Mouse (Mus musculus): ENCODE measurements around the gene Usp43. TPM values are rescaled to one million over a fixed set of nuclear protein-coding genes. Genes with fewer than 3 reads are reported as not detected.

Usp43 gene
- polyA plus RNA-seq, 1 experiment from 2014 or later: 0.35 TPM

GRCm38 (mm10) chr11:67925000-67925399 lies 3.0 kb upstream of the Usp43 start:
- no peak overlapping the region for H3K4me2 ChIP-seq
- H3K4me1 ChIP-seq (replicated peaks): peaks cover 18% of the 10 kb centered on the region
- no peak overlapping the region for H3K27ac ChIP-seq (replicated peaks)
- no peaks in the 10 kb centered on the region for H3K36me3 ChIP-seq
- peaks cover 22% of the 10 kb centered on the region for H3K27me3 ChIP-seq
- no peaks in the 10 kb centered on the region for H3K9me3 ChIP-seq
- 93% methylated on average over 13 of the region's 13 CpGs for WGBS
- H3K9ac ChIP-seq: no peak overlapping the region
- no peak overlapping the region for H3K4me3 ChIP-seq
- ATAC-seq (ENCODE audit: low read depth): no peak

GRCm38 (mm10) chr11:67923720-67924119 lies 1.8 kb upstream of the Usp43 start:
- Histone ChIP-seq H3K4me3 (no peak overlapping the region), H3K36me3 (no peaks in the 10 kb centered on the region), H3K27me3 (peaks cover 33% of the 10 kb centered on the region), H3K4me1 (replicated peaks) (peaks cover 18% of the 10 kb centered on the region), H3K9me3 (no peaks in the 10 kb centered on the region), H3K4me2 (no peak overlapping the region), H3K9ac (no peak overlapping the region), H3K27ac (replicated peaks) (no peak overlapping the region)
- WGBS: 92% methylated on average over 5 of the region's 5 CpGs
- no peak for ATAC-seq (ENCODE audit: low read depth)

DNA sequence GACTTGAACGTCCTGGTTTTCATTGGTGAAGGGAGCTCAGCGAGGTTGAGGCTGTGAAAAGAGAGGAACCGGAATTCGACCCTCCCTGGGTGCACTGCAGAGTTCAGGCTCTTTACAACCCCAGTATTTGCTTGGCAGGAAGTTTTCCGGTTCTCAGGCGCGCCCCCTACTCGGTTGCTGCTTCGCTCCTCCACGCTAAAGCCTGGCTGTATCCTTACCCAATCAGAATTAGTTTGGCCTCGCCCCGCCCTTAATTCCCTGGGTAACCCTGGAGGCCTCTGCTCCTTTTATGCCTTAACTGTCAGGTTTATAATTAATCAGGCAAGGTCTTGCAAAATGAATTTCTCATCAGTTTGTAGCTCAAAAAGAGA lies 787 bp upstream of the Usp43 start:
- WGBS: under 1% methylated on average over 12 of the region's 12 CpGs
- ATAC-seq (ENCODE audit: low read depth): peak; percentile 77
- H3K4me3 ChIP-seq: peak overlapping the region; percentile 70
- H3K4me1 ChIP-seq (replicated peaks): peaks cover 18% of the 10 kb centered on the region
- H3K27me3 ChIP-seq: peaks cover 33% of the 10 kb centered on the region
- no peaks in the 10 kb centered on the region for H3K9me3 ChIP-seq
- no peaks in the 10 kb centered on the region for H3K36me3 ChIP-seq
- peak overlapping the region; percentile 100 for H3K4me2 ChIP-seq
- no peak overlapping the region for H3K9ac ChIP-seq
- no peak overlapping the region for H3K27ac ChIP-seq (replicated peaks)

DNA sequence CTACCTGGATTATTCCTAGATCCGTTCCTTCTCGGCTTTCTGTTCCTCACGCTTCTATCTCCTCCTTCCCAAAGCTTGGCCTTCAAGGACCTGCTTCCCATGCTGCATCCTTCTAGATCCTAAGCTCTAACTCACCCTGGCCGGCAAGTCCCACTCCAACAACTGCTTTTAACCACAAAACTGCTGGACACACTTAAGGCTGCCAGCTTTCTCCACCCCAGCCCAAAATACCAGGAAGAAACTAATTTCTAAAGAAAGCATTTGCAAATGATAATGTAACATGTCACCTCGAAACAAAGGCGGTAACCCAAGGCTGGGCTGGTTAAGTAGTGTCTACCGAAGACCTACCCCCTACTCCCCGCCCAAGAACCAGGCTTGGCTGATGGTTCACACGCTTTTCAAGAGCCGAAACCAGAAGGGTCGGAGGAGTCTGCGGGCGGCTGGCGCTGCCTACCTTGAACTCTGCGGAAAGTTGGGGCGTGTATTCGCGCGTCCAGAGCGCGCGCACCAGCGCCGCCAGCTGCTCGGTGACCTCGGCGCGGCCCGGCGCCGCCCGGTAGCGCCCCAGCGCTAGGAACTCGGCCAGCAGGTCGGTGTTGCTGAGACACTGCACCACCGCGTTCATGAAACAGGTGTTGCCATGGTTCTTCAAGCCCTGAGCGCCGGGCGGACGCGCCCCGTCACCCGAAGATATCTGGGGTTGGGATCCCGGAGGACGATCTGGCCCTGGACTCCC lies 694 bp downstream of the Usp43 start:
- Histone ChIP-seq H3K4me1 (replicated peaks) (peaks cover 18% of the 10 kb centered on the region), H3K27ac (replicated peaks) (no peak overlapping the region), H3K4me2 (peak overlapping the region; percentile 100), H3K4me3 (peak overlapping the region; percentile 70), H3K36me3 (no peaks in the 10 kb centered on the region), H3K9ac (peak overlapping the region; percentile 68), H3K27me3 (peaks cover 33% of the 10 kb centered on the region), H3K9me3 (no peaks in the 10 kb centered on the region)
- WGBS: 2% methylated on average over 47 of the region's 47 CpGs
- ATAC-seq (ENCODE audit: low read depth): peak; percentile 44

- Histone ChIP-seq H3K9me3 (no peaks in the 10 kb centered on the region), H3K9ac (no peak overlapping the region), H3K27ac (replicated peaks) (no peak overlapping the region), H3K4me2 (peak overlapping the region; percentile 100; the same call in 1 of the 2 replicates), H3K4me1 (replicated peaks) (peaks cover 18% of the 10 kb centered on the region), H3K36me3 (no peaks in the 10 kb centered on the region), H3K4me3 (no peak overlapping the region), H3K27me3 (peaks cover 33% of the 10 kb centered on the region)
- 57% methylated on average over 9 of the region's 9 CpGs for WGBS
- ATAC-seq (ENCODE audit: low read depth): no peak
These were observed 1.6 kb downstream of the Usp43 start for GRCm38 (mm10) chr11:67920226-67920960.

GRCm38 (mm10) chr11:67919593-67919992 lies 2.4 kb downstream of the Usp43 start:
- Histone ChIP-seq H3K36me3 (no peaks in the 10 kb centered on the region), H3K9ac (no peak overlapping the region), H3K4me2 (no peak overlapping the region), H3K4me1 (replicated peaks) (peaks cover 18% of the 10 kb centered on the region), H3K4me3 (no peak overlapping the region), H3K27ac (replicated peaks) (no peak overlapping the region), H3K9me3 (no peaks in the 10 kb centered on the region), H3K27me3 (peaks cover 33% of the 10 kb centered on the region)
- ATAC-seq (ENCODE audit: low read depth): no peak
- WGBS: 80% methylated on average over 5 of the region's 5 CpGs

- no peak for ATAC-seq (ENCODE audit: low read depth)
- Histone ChIP-seq H3K27me3 (peaks cover 33% of the 10 kb centered on the region), H3K27ac (replicated peaks) (no peak overlapping the region), H3K36me3 (no peaks in the 10 kb centered on the region), H3K9me3 (no peaks in the 10 kb centered on the region), H3K4me3 (no peak overlapping the region), H3K9ac (no peak overlapping the region), H3K4me2 (no peak overlapping the region), H3K4me1 (replicated peaks) (peaks cover 9% of the 10 kb centered on the region)
- 85% methylated on average over 3 of the region's 3 CpGs for WGBS
These were observed 4.8 kb downstream of the Usp43 start for GRCm38 (mm10) chr11:67917126-67917525.

DNA sequence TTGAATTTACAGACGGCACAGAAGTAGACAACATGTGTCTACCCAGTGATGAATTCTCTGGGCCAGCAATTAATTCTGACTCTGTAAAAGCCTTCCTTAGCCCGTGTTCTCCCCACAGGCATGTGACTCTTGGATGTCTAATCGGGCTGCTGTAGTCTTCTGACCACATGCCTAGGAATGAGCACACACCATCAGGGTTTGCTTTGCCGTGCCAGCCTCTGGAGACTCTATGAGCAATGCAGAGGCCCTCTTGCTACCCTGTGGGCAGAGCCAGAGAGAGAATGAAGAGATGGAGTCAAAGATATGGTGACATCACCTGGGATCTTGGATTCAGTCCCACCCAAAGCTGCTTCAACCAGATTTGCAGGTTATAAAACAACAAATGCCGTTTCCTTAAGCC lies 10.9 kb downstream of the Usp43 start:
- Histone ChIP-seq H3K4me2 (no peak overlapping the region), H3K27me3 (no peaks in the 10 kb centered on the region), H3K4me1 (replicated peaks) (no peaks in the 10 kb centered on the region), H3K36me3 (no peaks in the 10 kb centered on the region), H3K9ac (no peak overlapping the region), H3K4me3 (no peak overlapping the region), H3K27ac (replicated peaks) (no peak overlapping the region), H3K9me3 (no peaks in the 10 kb centered on the region)
- no peak for ATAC-seq (ENCODE audit: low read depth)
- 87% methylated on average over 5 of the region's 5 CpGs for WGBS

DNA sequence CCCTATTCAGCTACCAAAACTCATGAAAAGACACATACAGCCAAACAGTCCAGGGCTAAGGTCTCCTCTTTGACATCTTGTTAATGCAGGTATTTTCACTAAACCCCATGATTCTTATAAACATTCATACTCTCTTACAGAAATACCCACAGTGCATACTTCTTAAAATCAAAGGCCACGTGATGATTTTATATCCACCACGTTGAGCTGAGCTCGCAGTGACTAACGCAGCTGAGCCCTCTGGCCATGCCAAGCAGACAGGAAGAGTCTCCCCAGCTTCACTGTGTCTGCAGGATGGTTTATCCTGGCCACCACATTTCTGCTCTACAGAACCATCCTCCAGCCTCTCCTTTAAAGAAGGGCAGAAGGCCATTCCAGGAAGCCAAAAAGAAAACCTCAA lies 18.2 kb downstream of the Usp43 start:
- H3K4me3 ChIP-seq: no peak overlapping the region
- H3K27me3 ChIP-seq: no peaks in the 10 kb centered on the region
- no peak overlapping the region for H3K27ac ChIP-seq (replicated peaks)
- no peak overlapping the region for H3K9ac ChIP-seq
- WGBS: 91% methylated on average over 4 of the region's 4 CpGs
- H3K4me2 ChIP-seq: no peak overlapping the region
- ATAC-seq (ENCODE audit: low read depth): no peak
- H3K9me3 ChIP-seq: no peaks in the 10 kb centered on the region
- H3K36me3 ChIP-seq: no peaks in the 10 kb centered on the region
- no peaks in the 10 kb centered on the region for H3K4me1 ChIP-seq (replicated peaks)

GRCm38 (mm10) chr11:67897064-67897560 lies 24.8 kb downstream of the Usp43 start:
- H3K36me3 ChIP-seq: no peaks in the 10 kb centered on the region
- no peak overlapping the region for H3K9ac ChIP-seq
- H3K27me3 ChIP-seq: no peaks in the 10 kb centered on the region
- 54% methylated on average over 8 of the region's 8 CpGs for WGBS
- no peak overlapping the region for H3K4me3 ChIP-seq
- H3K27ac ChIP-seq (replicated peaks): no peak overlapping the region
- no peak overlapping the region for H3K4me2 ChIP-seq
- H3K4me1 ChIP-seq (replicated peaks): peaks cover 7% of the 10 kb centered on the region; the same call in 1 of the 2 replicates
- no peaks in the 10 kb centered on the region for H3K9me3 ChIP-seq
- ATAC-seq (ENCODE audit: low read depth): no peak; the same call in 1 of the 2 replicates

- Histone ChIP-seq H3K9me3 (no peaks in the 10 kb centered on the region), H3K4me2 (no peak overlapping the region), H3K27me3 (no peaks in the 10 kb centered on the region), H3K9ac (no peak overlapping the region), H3K27ac (replicated peaks) (no peak overlapping the region), H3K4me3 (no peak overlapping the region), H3K36me3 (no peaks in the 10 kb centered on the region), H3K4me1 (replicated peaks) (peaks cover 7% of the 10 kb centered on the region; the same call in 1 of the 2 replicates)
- peak; percentile 47; the same call in 1 of the 2 replicates for ATAC-seq (ENCODE audit: low read depth)
- WGBS: 45% methylated on average over 7 of the region's 7 CpGs
These were observed 26.3 kb downstream of the Usp43 start for GRCm38 (mm10) chr11:67895641-67896040.

DNA sequence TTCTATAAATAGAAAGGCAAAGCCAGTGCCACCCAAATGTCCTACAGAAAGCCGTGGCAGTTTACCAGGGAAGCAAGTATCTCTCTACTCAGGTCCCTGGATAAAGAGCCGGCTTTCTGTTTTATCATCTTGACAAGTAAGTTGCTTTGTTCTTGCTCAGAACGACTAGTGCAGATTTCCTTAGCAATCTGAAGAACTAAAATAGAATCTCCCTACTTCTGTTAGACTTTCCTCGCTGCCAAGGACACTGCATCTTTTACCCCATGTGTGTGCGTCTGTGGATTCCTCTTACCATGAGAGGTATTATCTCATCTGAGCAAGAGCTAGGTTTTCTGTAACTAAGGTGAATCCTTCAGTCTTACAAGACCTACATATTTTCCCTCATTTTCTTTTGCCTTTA lies 33.4 kb downstream of the Usp43 start:
- H3K9ac ChIP-seq: no peak overlapping the region
- H3K4me1 ChIP-seq (replicated peaks): no peaks in the 10 kb centered on the region
- H3K4me3 ChIP-seq: no peak overlapping the region
- ATAC-seq (ENCODE audit: low read depth): no peak
- WGBS: 78% methylated on average over 5 of the region's 5 CpGs
- no peaks in the 10 kb centered on the region for H3K36me3 ChIP-seq
- H3K4me2 ChIP-seq: no peak overlapping the region
- no peaks in the 10 kb centered on the region for H3K9me3 ChIP-seq
- H3K27ac ChIP-seq (replicated peaks): no peak overlapping the region
- H3K27me3 ChIP-seq: no peaks in the 10 kb centered on the region

All from neural tube, embryonic 13.5 days (tissue).